Mouse (Mus musculus) ES-E14 (cell line): ENCODE results near the gene Arhgap44.

ENCODE experiments used
- CHD2 ChIP-seq: IDR thresholded peaks from 2 replicates; pipeline ENCODE4 v1.6.1; 2014; ENCODE audit warnings: mild to moderate bottlenecking, low read depth, low read length, inconsistent platforms
- HCFC1 ChIP-seq: IDR thresholded peaks from 2 replicates; pipeline ENCODE4 v1.6.1; 2012; ENCODE audit warnings: low read length, inconsistent platforms, borderline replicate concordance; ENCODE audit not compliant: insufficient read depth
- MAFK ChIP-seq: IDR thresholded peaks from 2 replicates; pipeline ENCODE4 v1.6.1; 2014; ENCODE audit warnings: mild to moderate bottlenecking, low read depth, low read length, inconsistent platforms; ENCODE audit not compliant: insufficient read depth
- ZC3H11A ChIP-seq: IDR thresholded peaks from 2 replicates; pipeline ENCODE4 v1.6.1; 2012; ENCODE audit warnings: low read depth, mild to moderate bottlenecking, inconsistent platforms, low read length, borderline replicate concordance
- ZNF384 ChIP-seq: IDR thresholded peaks from 2 replicates; pipeline ENCODE4 v1.6.1; 2012; ENCODE audit warnings: low read depth, low read length, inconsistent platforms

- TF ChIP-seq ZC3H11A (no peak), CHD2 (no peak), ZNF384 (no peak), MAFK (no peak), HCFC1 (no peak)
Observed at GRCm38 (mm10) chr11:65129110-65129509, 33.7 kb downstream of the Arhgap44 start.
